Mouse (Mus musculus): ENCODE measurements at regions not wholly inside any gene's neighbourhood (a gene's known extent, or its start where the extent isn't known, plus 50 kb on each side); places are given as distances from the start of the nearest gene placed in this dataset.
"Not testable (repeated sequence)": the region's sequence is repeated elsewhere in the genome, so short reads cannot be mapped to it uniquely, and the experiment has no call there.

DNA sequence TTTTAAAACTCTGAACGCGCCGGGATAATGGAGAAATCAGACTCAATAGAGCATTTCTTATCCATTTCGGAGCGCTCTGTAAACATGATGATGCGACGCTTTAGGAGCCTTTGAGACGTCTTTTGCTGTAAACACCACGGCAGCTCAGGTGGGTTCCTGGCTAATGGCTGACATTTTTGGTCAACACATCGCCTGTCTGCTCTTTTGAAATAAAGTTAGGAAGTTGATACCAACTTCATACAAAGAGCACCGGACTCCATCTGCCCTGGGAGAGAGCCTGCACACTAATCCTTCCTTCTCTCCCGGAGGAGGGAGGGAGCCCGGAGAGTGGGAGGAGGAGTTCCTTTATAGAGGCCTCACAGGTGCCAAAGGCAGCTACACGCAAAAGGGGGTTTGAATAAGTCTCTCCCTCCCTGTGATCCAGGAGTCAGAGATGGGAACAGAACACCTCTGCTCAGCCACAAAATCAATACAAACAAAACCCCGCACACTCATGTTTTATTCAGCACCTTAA is 63.8 kb upstream of the Srsf6 start:
- in situ Hi-C loops (cut with MboI; ENCODE audit: low pct_unique_long_range_greater_than_20kb) = no loop called here
- ATAC-seq (no peak), DNase-seq (ENCODE audit: low read depth, low spot score) (no peak)
- TF ChIP-seq CTCF (IDR thresholded peaks at IDR 0.05) = no peak
- peaks cover 11% of the 10 kb centered on the region for H3K27me3 ChIP-seq
- ChIA-PET CTCF (no interaction called here), POLR2A (no interaction called here)

DNA sequence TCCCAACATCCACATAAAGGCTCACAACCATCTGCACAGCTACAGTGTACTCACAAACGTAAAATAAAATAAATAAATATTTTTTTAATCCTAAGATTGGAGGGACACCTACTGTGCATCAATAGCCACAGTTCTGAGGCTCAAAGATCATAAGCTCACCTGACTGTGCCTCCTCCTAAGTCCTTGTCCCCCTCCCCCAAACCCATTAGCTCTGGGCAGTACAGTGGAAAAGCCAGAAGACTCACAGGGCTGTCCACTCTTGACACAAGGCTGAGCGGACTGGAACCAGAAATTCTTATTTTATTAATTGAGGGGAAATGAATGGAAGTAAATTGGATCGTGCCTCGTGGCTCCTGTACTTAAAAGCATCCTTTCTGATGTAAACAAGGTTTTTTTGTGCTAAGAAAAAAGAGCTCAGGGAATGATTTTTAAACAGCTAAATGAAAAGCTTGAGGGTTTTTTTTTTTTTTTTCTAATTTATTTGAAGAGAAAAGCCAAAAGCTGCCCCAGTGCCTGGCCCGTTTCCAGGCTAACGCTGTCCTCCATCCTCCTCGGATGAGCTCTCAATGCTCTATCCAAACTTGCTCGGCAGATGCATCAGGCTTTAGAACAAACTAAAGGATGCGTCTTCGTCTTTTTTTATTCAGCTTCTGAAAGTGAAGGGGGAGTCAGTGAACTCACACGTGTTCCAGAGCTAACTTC is 64.6 kb upstream of the Srsf6 start:
- POLR2A ChIA-PET = no interaction called here
- in situ Hi-C loops (cut with MboI; ENCODE audit: low pct_unique_long_range_greater_than_20kb) = no loop called here
- CTCF ChIA-PET = no interaction called here
- H3K27me3 ChIP-seq = peaks cover 11% of the 10 kb centered on the region
- ATAC-seq = no peak
- DNase-seq (ENCODE audit: low read depth, low spot score) = no peak
- TF ChIP-seq CTCF (IDR thresholded peaks at IDR 0.05) = no peak

DNA sequence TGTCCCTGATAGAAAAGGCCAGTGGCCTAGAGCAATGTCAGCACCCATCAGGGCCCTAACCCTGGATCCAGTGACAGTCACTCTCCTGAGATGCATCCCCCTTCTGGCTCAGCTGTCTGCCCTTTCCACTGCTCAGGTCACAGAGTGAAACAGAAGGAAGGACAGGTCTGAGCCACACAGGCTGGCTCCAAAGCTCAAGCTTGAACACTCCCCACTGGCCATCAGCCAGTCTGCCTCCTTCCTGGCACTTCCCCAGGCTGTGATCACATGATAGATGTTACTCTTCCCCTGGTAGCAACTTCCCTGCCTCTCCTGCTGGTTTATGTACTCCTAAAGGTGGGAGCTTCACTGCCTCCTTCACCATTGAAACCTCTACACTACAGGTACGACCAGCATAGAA is 66.8 kb upstream of the Srsf6 start:
- POLR2A ChIA-PET = no interaction called here
- ATAC-seq (no peak), DNase-seq (ENCODE audit: low read depth, low spot score) (no peak)
- CTCF ChIA-PET = no interaction called here
- no peak for TF ChIP-seq CTCF (IDR thresholded peaks at IDR 0.05)
- in situ Hi-C loops (cut with MboI; ENCODE audit: low pct_unique_long_range_greater_than_20kb) = no loop called here
- peaks cover 11% of the 10 kb centered on the region for H3K27me3 ChIP-seq

DNA sequence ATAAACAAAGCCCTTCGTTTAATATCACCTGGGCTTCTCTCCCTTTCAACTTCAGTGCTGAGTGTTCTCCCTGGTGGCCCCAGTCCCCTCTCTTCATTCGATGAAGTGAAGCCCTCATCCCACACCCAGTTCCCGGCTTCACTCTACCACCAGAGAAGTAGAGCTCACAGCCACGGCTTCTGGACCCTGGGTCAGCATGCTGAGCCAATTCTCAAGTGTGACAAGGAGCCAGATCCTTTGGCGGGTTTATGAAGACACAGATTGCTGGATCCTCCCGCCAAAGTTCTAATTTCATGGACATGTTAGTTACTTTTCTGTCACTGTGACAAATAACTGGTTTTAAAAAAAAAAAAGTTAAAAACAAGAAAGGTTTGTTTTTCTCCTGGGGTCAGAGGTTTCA is 76.7 kb upstream of the Srsf6 start:
- H3K27me3 ChIP-seq = peaks cover 20% of the 10 kb centered on the region
- POLR2A ChIA-PET = no interaction called here
- no peak for ATAC-seq
- in situ Hi-C loops (cut with MboI; ENCODE audit: low pct_unique_long_range_greater_than_20kb) = no loop called here
- no peak for DNase-seq (ENCODE audit: low read depth, low spot score)
- TF ChIP-seq CTCF (IDR thresholded peaks at IDR 0.05) = no peak
- CTCF ChIA-PET = no interaction called here

DNA sequence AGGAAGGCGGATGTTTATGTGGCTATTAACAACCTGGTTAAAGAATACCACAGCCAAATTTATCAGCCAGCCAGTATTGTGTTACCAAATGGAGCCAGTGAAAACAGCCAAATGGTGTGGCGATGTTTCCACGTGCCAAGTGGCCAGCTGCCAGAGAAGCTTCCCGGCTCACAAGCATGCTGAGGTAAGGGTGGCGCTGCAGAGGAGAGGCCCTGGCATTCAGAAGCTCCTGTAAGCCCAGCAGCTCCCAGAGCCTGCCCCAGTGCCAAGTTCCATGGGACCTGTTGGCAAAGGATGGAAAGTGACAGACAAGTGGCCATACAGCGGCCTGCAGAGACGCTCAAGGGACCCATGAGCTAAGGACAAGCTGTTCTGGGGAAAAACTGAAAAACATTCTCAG is 77.8 kb upstream of the Srsf6 start:
- POLR2A ChIA-PET = no interaction called here
- peaks cover 14% of the 10 kb centered on the region for H3K27me3 ChIP-seq
- no peak for ATAC-seq
- no peak for TF ChIP-seq CTCF (IDR thresholded peaks at IDR 0.05)
- CTCF ChIA-PET = no interaction called here
- no peak for DNase-seq (ENCODE audit: low read depth, low spot score)
- in situ Hi-C loops (cut with MboI; ENCODE audit: low pct_unique_long_range_greater_than_20kb) = no loop called here

DNA sequence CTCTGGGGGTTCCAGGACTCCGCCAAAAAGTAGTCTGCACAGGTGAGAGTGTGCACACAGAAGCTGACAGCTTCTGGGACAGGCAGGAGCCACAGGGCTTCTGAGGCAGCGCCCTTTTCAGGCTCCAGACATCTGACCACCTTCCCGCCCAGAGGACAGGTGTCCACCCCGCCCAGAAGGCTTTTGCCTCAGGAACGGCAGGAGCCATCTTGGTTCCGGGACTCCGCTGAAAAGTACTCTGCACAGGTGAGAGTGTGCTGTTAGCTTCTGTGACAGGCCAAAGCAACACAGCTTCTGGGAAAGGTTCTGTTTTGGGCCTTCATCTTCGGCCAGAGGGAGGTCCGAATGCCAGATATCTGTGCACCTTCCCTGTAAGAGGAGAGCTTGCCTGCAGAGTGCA is 89.6 kb upstream of the Srsf6 start:
- CTCF ChIA-PET; ATAC-seq; H3K27me3 ChIP-seq; in situ Hi-C loops (cut with MboI; ENCODE audit: low pct_unique_long_range_greater_than_20kb); POLR2A ChIA-PET; DNase-seq (ENCODE audit: low read depth, low spot score): not testable (repeated sequence)

DNA sequence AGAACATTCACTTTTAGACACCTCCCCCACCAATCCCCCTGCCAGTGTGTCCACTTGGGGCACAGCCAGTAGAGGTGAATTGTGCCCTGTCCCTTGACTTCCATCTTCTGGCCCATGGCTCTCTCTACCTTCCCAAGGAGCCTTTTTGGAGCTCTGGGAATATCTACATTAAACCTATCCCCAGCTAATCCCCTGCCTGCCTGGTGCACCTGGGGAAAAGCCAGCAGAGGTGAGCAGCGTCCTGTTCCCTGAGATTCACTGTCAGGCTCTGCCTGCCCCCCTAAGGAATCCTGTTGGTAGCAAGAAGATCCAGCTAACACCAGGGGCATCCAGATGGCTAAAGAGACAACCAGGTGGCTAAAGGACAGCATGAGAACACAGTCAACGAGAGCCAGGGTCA is 93.6 kb upstream of the Srsf6 start:
- no peak for TF ChIP-seq CTCF (IDR thresholded peaks at IDR 0.05)
- no peak for ATAC-seq
- CTCF ChIA-PET = no interaction called here
- in situ Hi-C loops (cut with MboI; ENCODE audit: low pct_unique_long_range_greater_than_20kb) = no loop called here
- DNase-seq (ENCODE audit: low read depth, low spot score) = no peak
- peaks cover 3% of the 10 kb centered on the region for H3K27me3 ChIP-seq
- POLR2A ChIA-PET = no interaction called here

DNA sequence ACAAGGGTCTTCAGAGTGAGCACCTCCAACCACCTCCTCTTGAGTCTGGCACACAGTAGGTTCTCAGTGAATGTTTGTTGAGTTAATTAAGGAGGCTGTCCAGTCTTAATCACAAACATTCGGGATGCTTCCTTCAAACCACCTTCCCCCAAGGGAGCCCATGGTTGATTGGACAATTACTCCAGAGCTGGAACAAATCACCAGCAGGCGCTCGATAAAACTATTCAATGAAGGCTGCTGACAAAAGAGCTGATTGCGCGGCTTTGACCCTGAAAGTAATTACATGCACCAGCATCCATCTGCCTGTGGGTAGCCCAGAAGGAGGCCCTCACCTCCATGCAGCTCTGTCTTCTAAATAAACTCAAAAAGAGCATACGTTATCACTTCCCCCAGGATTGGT is 97.6 kb upstream of the Srsf6 start:
- no peak for TF ChIP-seq CTCF (IDR thresholded peaks at IDR 0.05)
- no peaks in the 10 kb centered on the region for H3K27me3 ChIP-seq
- ATAC-seq = no peak
- in situ Hi-C loops (cut with MboI; ENCODE audit: low pct_unique_long_range_greater_than_20kb) = no loop called here
- no peak for DNase-seq (ENCODE audit: low read depth, low spot score)
- POLR2A ChIA-PET = no interaction called here
- CTCF ChIA-PET = no interaction called here

DNA sequence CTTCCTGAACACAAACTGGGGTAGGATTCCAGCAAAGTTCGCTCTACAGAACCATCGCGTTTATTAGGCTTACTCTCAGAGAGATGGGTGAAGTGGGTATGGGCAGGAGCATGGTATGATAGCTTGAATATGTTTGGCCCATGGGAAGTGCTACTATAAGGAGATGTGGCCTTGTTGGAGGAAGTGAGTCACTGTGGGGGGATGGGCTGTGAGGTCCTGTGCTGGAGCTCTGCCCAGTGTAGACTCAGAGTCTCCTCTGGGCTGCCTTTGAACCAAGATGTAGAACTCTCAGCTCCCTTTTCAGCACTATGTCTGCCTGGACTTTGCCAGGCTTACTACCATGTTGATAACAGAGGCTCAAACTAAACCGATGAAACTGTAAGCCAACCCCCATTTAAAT is 112.5 kb upstream of the Srsf6 start:
- DNase-seq (ENCODE audit: low read depth, low spot score) (no peak), ATAC-seq (no peak)
- ChIA-PET POLR2A (no interaction called here), CTCF (no interaction called here)
- no peak for TF ChIP-seq CTCF (IDR thresholded peaks at IDR 0.05)
- in situ Hi-C loops (cut with MboI; ENCODE audit: low pct_unique_long_range_greater_than_20kb) = no loop called here
- H3K27me3 ChIP-seq = no peaks in the 10 kb centered on the region

DNA sequence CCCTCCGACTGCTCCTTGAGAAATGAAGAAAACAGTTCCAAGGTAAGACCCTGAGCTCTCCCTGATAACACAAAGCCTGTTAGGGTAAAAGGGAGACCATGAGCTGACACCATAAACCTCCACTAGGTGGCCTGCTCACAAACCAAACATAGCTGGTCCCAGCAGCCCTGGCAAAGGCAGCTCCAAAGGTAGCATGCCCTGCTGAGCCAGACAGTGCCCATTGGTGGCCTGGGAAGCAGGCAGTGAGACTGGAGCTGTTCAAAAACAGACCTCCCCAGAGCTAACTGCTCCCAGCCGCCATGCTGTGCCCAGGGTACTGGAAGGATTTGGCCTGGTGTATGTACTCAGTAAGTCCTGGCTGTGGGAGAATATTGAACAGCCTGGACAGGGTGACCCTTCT is 117.1 kb upstream of the Srsf6 start:
- ATAC-seq (no peak), DNase-seq (ENCODE audit: low read depth, low spot score) (no peak)
- CTCF ChIA-PET = no interaction called here
- no peaks in the 10 kb centered on the region for H3K27me3 ChIP-seq
- POLR2A ChIA-PET = no interaction called here
- in situ Hi-C loops (cut with MboI; ENCODE audit: low pct_unique_long_range_greater_than_20kb) = no loop called here
- TF ChIP-seq CTCF (IDR thresholded peaks at IDR 0.05) = no peak

DNA sequence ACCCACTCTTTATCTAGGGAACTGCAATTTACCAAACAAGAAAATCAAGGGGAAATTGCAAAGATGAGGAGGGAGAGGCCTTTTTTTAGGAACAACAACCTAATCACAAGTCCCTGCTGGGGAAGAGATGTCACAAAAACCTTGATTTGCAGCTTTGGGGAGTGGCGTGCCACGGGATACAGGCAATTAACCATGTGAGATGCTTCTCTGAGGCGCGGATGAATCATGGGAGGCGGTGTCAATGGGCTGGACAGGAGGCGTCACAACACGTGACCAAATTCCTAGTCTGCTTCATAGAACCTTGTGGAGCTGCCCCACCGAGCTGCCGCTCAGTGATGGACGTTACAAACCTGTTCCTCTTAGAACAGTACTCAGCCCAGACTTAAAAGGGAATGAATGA is 123.6 kb upstream of the Srsf6 start:
- in situ Hi-C loops (cut with MboI; ENCODE audit: low pct_unique_long_range_greater_than_20kb) = no loop called here
- ATAC-seq = no peak
- TF ChIP-seq CTCF (IDR thresholded peaks at IDR 0.05) = no peak
- no peaks in the 10 kb centered on the region for H3K27me3 ChIP-seq
- DNase-seq (ENCODE audit: low read depth, low spot score) = no peak
- POLR2A ChIA-PET = no interaction called here
- CTCF ChIA-PET = no interaction called here

DNA sequence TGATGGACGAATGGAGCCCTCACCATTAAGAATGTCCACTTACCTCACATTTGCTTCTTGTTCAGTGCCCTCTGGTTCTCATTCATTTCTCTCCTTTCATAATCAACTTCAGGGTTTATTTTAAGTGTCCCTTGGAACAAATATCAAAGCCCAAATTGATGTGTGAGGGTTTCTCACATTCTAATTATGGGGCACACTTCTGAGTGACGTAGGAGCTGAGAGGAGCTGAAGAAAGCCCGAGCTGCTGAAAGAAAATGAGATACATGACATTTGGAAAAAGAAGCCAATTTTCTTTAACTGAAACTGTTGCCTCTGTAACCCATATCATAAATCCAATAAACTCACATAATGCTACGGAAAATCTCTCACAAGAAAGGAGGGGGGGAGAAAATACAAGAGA is 134.8 kb upstream of the Srsf6 start:
- CTCF ChIA-PET = no interaction called here
- in situ Hi-C loops (cut with MboI; ENCODE audit: low pct_unique_long_range_greater_than_20kb) = no loop called here
- no peak for ATAC-seq

More for the DNA sequence above, 134.8 kb upstream of the Srsf6 start:
- DNase-seq (ENCODE audit: low read depth, low spot score) = no peak
- POLR2A ChIA-PET = no interaction called here
- no peak for TF ChIP-seq CTCF (IDR thresholded peaks at IDR 0.05)
- peaks cover 7% of the 10 kb centered on the region for H3K27me3 ChIP-seq
